In the genomic region with DNA sequence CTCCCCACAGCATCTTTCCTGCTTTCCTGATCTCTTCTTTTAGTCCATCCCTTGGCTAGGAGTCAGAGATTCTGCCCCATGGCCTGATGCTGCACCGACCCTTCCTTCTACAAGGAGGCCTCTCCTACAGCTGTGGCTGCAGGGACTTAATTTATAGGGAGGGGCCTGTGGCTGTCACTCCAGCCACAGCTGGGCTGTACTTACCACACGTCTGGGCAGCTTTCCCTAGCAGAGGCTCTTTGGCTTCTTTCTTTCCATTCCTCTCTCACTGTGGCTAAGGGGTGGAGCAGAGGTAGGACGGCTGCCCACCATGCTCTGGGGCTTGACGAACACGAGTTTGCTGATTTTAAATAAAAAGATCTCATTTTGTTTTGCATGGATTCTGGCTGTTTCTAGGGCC, we compare ENCODE assay signal across 18 mouse cellular contexts. TPM values are rescaled to one million over a fixed set of nuclear protein-coding genes. Genes with fewer than 3 reads are reported as not detected.
A peak's percentile ranks its signal among the peaks of the same experiment; 100 is the strongest.
DNase-seq lines count a peak whose midpoint lies in the region; ATAC-seq and TF ChIP-seq lines count a peak whose summit lies in the region.
"Had no signal": no experiment of that assay in that cellular context is flagged by ENCODE, and none has a peak within 500 bp of the region (broad histone marks: within the 10 kb centered on the region; RNA-seq: fewer than 3 reads in every experiment).

No protein-coding gene starts in this region.

- no peak for ATAC-seq in embryonic facial prominence, embryonic 13.5 days (ENCODE audit: insufficient number of reproducible peaks, insufficient read depth, low FRiP score, low TSS enrichment, low read depth)
- ATAC-seq in lung, embryonic 14.5 days (ENCODE audit: insufficient read depth): peak; percentile 52
- no peak for ATAC-seq in heart, embryonic 15.5 days (replicated peaks; ENCODE audit: insufficient number of reproducible peaks, insufficient read depth, low FRiP score, low read depth)
- ATAC-seq: forebrain, embryonic 16.5 days; intestine, postnatal 0 days; midbrain, embryonic 13.5 days; Patski had no signal

- H3K4me1 ChIP-seq in embryonic facial prominence, embryonic 13.5 days: peaks cover 48% of the 10 kb centered on the region
- H3K4me1 ChIP-seq in embryonic facial prominence, embryonic 10.5 days: peaks cover 56% of the 10 kb centered on the region
- H3K4me1 ChIP-seq in lung, embryonic 14.5 days (ENCODE audit: insufficient read depth): peaks cover 21% of the 10 kb centered on the region
- H3K4me1 ChIP-seq in heart, embryonic 15.5 days (replicated peaks): peaks cover 73% of the 10 kb centered on the region

- H3K36me3 ChIP-seq in embryonic facial prominence, embryonic 13.5 days: peaks cover 9% of the 10 kb centered on the region; the same call in 1 of the 2 replicates
- peaks cover 16% of the 10 kb centered on the region; the same call in 1 of the 2 replicates for H3K36me3 ChIP-seq in embryonic facial prominence, embryonic 10.5 days (replicated peaks)
- H3K36me3 ChIP-seq in lung, embryonic 14.5 days (ENCODE audit: insufficient read depth): peaks cover 44% of the 10 kb centered on the region
- peaks cover 36% of the 10 kb centered on the region for H3K36me3 ChIP-seq in heart, embryonic 15.5 days
- H3K36me3 ChIP-seq: midbrain, embryonic 13.5 days had no signal

- H3K27me3 ChIP-seq in embryonic facial prominence, embryonic 13.5 days: peaks cover 6% of the 10 kb centered on the region; the same call in 1 of the 2 replicates
- H3K27me3 ChIP-seq in embryonic facial prominence, embryonic 10.5 days (replicated peaks; ENCODE audit: low read depth, poor library complexity, severe bottlenecking): peaks cover 22% of the 10 kb centered on the region
- H3K27me3 ChIP-seq in lung, embryonic 14.5 days (ENCODE audit: insufficient read depth, low read length): no peaks in the 10 kb centered on the region
- H3K27me3 ChIP-seq in heart, embryonic 15.5 days: no peaks in the 10 kb centered on the region
- H3K27me3 ChIP-seq: Patski had no signal

- H3K9ac ChIP-seq in embryonic facial prominence, embryonic 13.5 days: no peak overlapping the region
- no peak overlapping the region for H3K9ac ChIP-seq in lung, embryonic 14.5 days
- no peak overlapping the region for H3K9ac ChIP-seq in heart, embryonic 15.5 days
- H3K9ac ChIP-seq: midbrain, embryonic 13.5 days had no signal

- no peak for DNase-seq in embryonic facial prominence, embryonic 10.5 days (ENCODE audit: low spot score)
- peak; percentile 85 for DNase-seq in lung, embryonic 14.5 days
- DNase-seq in lung, postnatal 25 days (ENCODE audit: low spot score): no peak
- peak; percentile 48 to 82 for DNase-seq in lung, postnatal 4 days
- DNase-seq in spleen, postnatal 4 days (ENCODE audit: low spot score in 2 of 2): no peak
- no peak for DNase-seq in kidney, adult 8-10 months
- DNase-seq: cerebellum, postnatal 36 days; liver; right cerebral cortex, adult 18-20 months; spleen, adult 18-20 months; thymus, postnatal 25 days had no signal

- no peak for TF ChIP-seq CTCF in lung, embryonic 14.5 days (IDR thresholded peaks at IDR 0.05; ENCODE audit: low read depth)

- H3K9me3 ChIP-seq in embryonic facial prominence, embryonic 13.5 days: no peaks in the 10 kb centered on the region
- H3K9me3 ChIP-seq in embryonic facial prominence, embryonic 10.5 days: no peaks in the 10 kb centered on the region
- H3K9me3 ChIP-seq in lung, embryonic 14.5 days (ENCODE audit: low read depth, low read length): no peaks in the 10 kb centered on the region
- no peaks in the 10 kb centered on the region for H3K9me3 ChIP-seq in heart, embryonic 15.5 days (replicated peaks)
- H3K9me3 ChIP-seq: midbrain, embryonic 13.5 days had no signal

- no peak overlapping the region for H3K4me2 ChIP-seq in embryonic facial prominence, embryonic 13.5 days
- no peak overlapping the region for H3K4me2 ChIP-seq in lung, embryonic 14.5 days
- H3K4me2 ChIP-seq in heart, embryonic 15.5 days: no peak overlapping the region
- H3K4me2 ChIP-seq: midbrain, embryonic 13.5 days had no signal

- WGBS in embryonic facial prominence, embryonic 13.5 days: 45% methylated on average over 5 of the region's 5 CpGs
- WGBS in embryonic facial prominence, embryonic 10.5 days: 57% methylated on average over 5 of the region's 5 CpGs
- 42% methylated on average over 5 of the region's 5 CpGs for WGBS in lung, embryonic 14.5 days
- WGBS in heart, embryonic 15.5 days: 48% methylated on average over 5 of the region's 5 CpGs

- no peak overlapping the region for H3K4me3 ChIP-seq in embryonic facial prominence, embryonic 13.5 days
- H3K4me3 ChIP-seq in embryonic facial prominence, embryonic 10.5 days: no peak overlapping the region
- no peak overlapping the region for H3K4me3 ChIP-seq in lung, embryonic 14.5 days (ENCODE audit: low read depth, low read length)
- no peak overlapping the region for H3K4me3 ChIP-seq in heart, embryonic 15.5 days
- H3K4me3 ChIP-seq: midbrain, embryonic 13.5 days; myocyte had no signal

- peak overlapping the region; percentile 11; the same call in 1 of the 2 replicates for H3K27ac ChIP-seq in embryonic facial prominence, embryonic 13.5 days
- H3K27ac ChIP-seq in embryonic facial prominence, embryonic 10.5 days (replicated peaks): no peak overlapping the region
- no peak overlapping the region; the same call in 1 of the 2 replicates for H3K27ac ChIP-seq in lung, embryonic 14.5 days (ENCODE audit: low read depth)
- peak overlapping the region; percentile 39; the same call in 1 of the 2 replicates for H3K27ac ChIP-seq in heart, embryonic 15.5 days
- H3K27ac ChIP-seq: midbrain, embryonic 13.5 days had no signal

RNA-seq across cellular contexts. Expression of a gene that starts 7.2 kb away (rescaled TPM):
- polyA plus RNA-seq in embryonic facial prominence, embryonic 13.5 days (2015; fragmentation: Nextera tagmentation; extraction: Ambion mirVana): 133 and 135 TPM in 2 replicates
- 75.1 and 82.5 TPM in 2 replicates for polyA plus RNA-seq in embryonic facial prominence, embryonic 10.5 days (2016; fragmentation: Nextera tagmentation; extraction: Ambion mirVana)
- polyA plus RNA-seq in lung, embryonic 14.5 days (2014; fragmentation: Nextera tagmentation; extraction: Ambion mirVana): 395 and 407 TPM in 2 replicates
- polyA plus RNA-seq in heart, embryonic 15.5 days (2015; fragmentation: Nextera tagmentation; extraction: Ambion mirVana): 276 and 327 TPM in 2 replicates

RNA-seq across cellular contexts. Expression of a gene that starts 13.6 kb away (rescaled TPM):
- polyA plus RNA-seq in embryonic facial prominence, embryonic 13.5 days (2015; fragmentation: Nextera tagmentation; extraction: Ambion mirVana): 2.0 and 2.3 TPM in 2 replicates
- 1.3 TPM in 2 replicates for polyA plus RNA-seq in embryonic facial prominence, embryonic 10.5 days (2016; fragmentation: Nextera tagmentation; extraction: Ambion mirVana)
- 4.2 and 5.1 TPM in 2 replicates for polyA plus RNA-seq in lung, embryonic 14.5 days (2014; fragmentation: Nextera tagmentation; extraction: Ambion mirVana)
- 2.3 and 3.3 TPM in 2 replicates for polyA plus RNA-seq in heart, embryonic 15.5 days (2015; fragmentation: Nextera tagmentation; extraction: Ambion mirVana)
- polyA plus RNA-seq: myocyte had no signal

RNA-seq across cellular contexts. Expression of a gene that starts 25.4 kb away (rescaled TPM):
- 75.6 and 83.2 TPM in 2 replicates for polyA plus RNA-seq in embryonic facial prominence, embryonic 13.5 days (2015; fragmentation: Nextera tagmentation; extraction: Ambion mirVana)
- 92.8 and 95.9 TPM in 2 replicates for polyA plus RNA-seq in embryonic facial prominence, embryonic 10.5 days (2016; fragmentation: Nextera tagmentation; extraction: Ambion mirVana)
- 23.5 and 26.0 TPM in 2 replicates for polyA plus RNA-seq in lung, embryonic 14.5 days (2014; fragmentation: Nextera tagmentation; extraction: Ambion mirVana)
- polyA plus RNA-seq in heart, embryonic 15.5 days (2015; fragmentation: Nextera tagmentation; extraction: Ambion mirVana): 2.9 and 7.7 TPM in 2 replicates

RNA-seq across cellular contexts. Expression of a gene that starts 31.8 kb away (rescaled TPM):
- polyA plus RNA-seq in embryonic facial prominence, embryonic 13.5 days (2015; fragmentation: Nextera tagmentation; extraction: Ambion mirVana): 0.47 TPM in 1 of 2 replicates, not detected in the other
- polyA plus RNA-seq in embryonic facial prominence, embryonic 10.5 days (2016; fragmentation: Nextera tagmentation; extraction: Ambion mirVana): not detected in 2 replicates
- polyA plus RNA-seq in lung, embryonic 14.5 days (2014; fragmentation: Nextera tagmentation; extraction: Ambion mirVana): 0.32 and 1.0 TPM in 2 replicates
- 0.83 and 1.1 TPM in 2 replicates for polyA plus RNA-seq in heart, embryonic 15.5 days (2015; fragmentation: Nextera tagmentation; extraction: Ambion mirVana)
- polyA plus RNA-seq: forebrain, embryonic 16.5 days had no signal

RNA-seq across cellular contexts. Expression of a gene that starts 48.7 kb away (rescaled TPM):
- polyA plus RNA-seq in embryonic facial prominence, embryonic 13.5 days (2015; fragmentation: Nextera tagmentation; extraction: Ambion mirVana): 0.40 and 0.77 TPM in 2 replicates
- 0.12 TPM in 1 of 2 replicates, not detected in the other for polyA plus RNA-seq in embryonic facial prominence, embryonic 10.5 days (2016; fragmentation: Nextera tagmentation; extraction: Ambion mirVana)
- polyA plus RNA-seq in lung, embryonic 14.5 days (2014; fragmentation: Nextera tagmentation; extraction: Ambion mirVana): 0.24 TPM in 1 of 2 replicates, not detected in the other
- polyA plus RNA-seq in heart, embryonic 15.5 days (2015; fragmentation: Nextera tagmentation; extraction: Ambion mirVana): 0.34 and 0.55 TPM in 2 replicates
- polyA plus RNA-seq: myocyte had no signal

Comparison
In these comparisons a context has a peak if more than half of its experiments do, and no peak if none do; other contexts are left out.
1. H3K27ac ChIP-seq: peak in embryonic facial prominence, embryonic 13.5 days (single experiment) and heart, embryonic 15.5 days (single experiment); none in embryonic facial prominence, embryonic 10.5 days (single experiment) and lung, embryonic 14.5 days (single experiment).
2. DNase-seq: peak in lung, embryonic 14.5 days (single experiment) and lung, postnatal 4 days (2 of 2); none in embryonic facial prominence, embryonic 10.5 days (single experiment), lung, postnatal 25 days (single experiment), spleen, postnatal 4 days (0 of 2) and kidney, adult 8-10 months (0 of 2).